Mouse (Mus musculus) cerebellum, adult 2 months (tissue): ENCODE data around the gene Spag8.

ENCODE experiments used
- CTCF ChIP-seq: fragments of 200-500 bp; IDR thresholded peaks from 2 replicates; pipeline ENCODE4 v1.5.1; 2011; ENCODE audit warnings: low read depth, mild to moderate bottlenecking, control low read depth, low read length, moderate library complexity, borderline replicate concordance; ENCODE audit not compliant: insufficient read depth
- POLR2A ChIP-seq: fragments of 200-500 bp; IDR thresholded peaks from 2 replicates; pipeline ENCODE4 v1.6.1; 2011; ENCODE audit warnings: low read length, control low read depth, borderline replicate concordance; ENCODE audit not compliant: insufficient read depth

- no peak for TF ChIP-seq CTCF
- no peak for TF ChIP-seq POLR2A
Observed at GRCm38 (mm10) chr4:43604751-43605685, 48.4 kb downstream of the Spag8 start.
